Mouse (Mus musculus) liver, embryonic 11.5 days (tissue): ENCODE data around the gene Ccdc107. TPM values are rescaled to one million over a fixed set of nuclear protein-coding genes. Genes with fewer than 3 reads are reported as not detected.

ENCODE experiments used
- ATAC-seq: fragments of 200-750 bp; cut with Nextera tagmentation; replicated peaks from 2 replicates; pipeline ENCODE4 v1.8.0; 2017; ENCODE audit warnings: moderate number of reproducible peaks, mild to moderate bottlenecking, moderate TSS enrichment, moderate library complexity; ENCODE audit not compliant: low FRiP score
- DNase-seq: peaks from one replicate; pipeline ENCODE4 v3.0.0-alpha.2; 2017; ENCODE audit warnings: low spot score
- H3K27ac ChIP-seq: fragments of 300-500 bp; sonication (generic); 2 replicates; pipeline ENCODE4 v1.5.1; 2014; ENCODE audit warnings: mild to moderate bottlenecking, low read depth, low read length, control low read depth
- H3K27me3 ChIP-seq: fragments of 300-500 bp; sonication (generic); replicated peaks from 2 replicates; pipeline ENCODE4 v1.6.1; 2014; ENCODE audit warnings: low read length, mixed read lengths; ENCODE audit not compliant: control insufficient read depth, insufficient read depth
- H3K36me3 ChIP-seq: fragments of 300-500 bp; sonication (generic); 2 replicates; pipeline ENCODE4 v1.6.1; 2014; ENCODE audit warnings: mild to moderate bottlenecking, low read length, moderate library complexity, mixed read lengths; ENCODE audit not compliant: control insufficient read depth, insufficient read depth
- H3K4me1 ChIP-seq: fragments of 300-500 bp; sonication (generic); replicated peaks from 2 replicates; pipeline ENCODE4 v1.6.1; 2014; ENCODE audit warnings: low read length, mixed read lengths; ENCODE audit not compliant: control insufficient read depth, insufficient read depth
- H3K4me2 ChIP-seq: fragments of 300-500 bp; sonication (generic); 2 replicates; pipeline ENCODE4 v1.6.1; 2014; ENCODE audit warnings: mild to moderate bottlenecking, control low read depth, moderate library complexity
- H3K4me3 ChIP-seq: fragments of 300-500 bp; sonication (generic); 2 replicates; pipeline ENCODE4 v1.5.1; 2014; ENCODE audit warnings: low read depth, low read length, control low read depth
- H3K9ac ChIP-seq: fragments of 300-500 bp; sonication (generic); 2 replicates; pipeline ENCODE4 v1.6.1; 2014; ENCODE audit warnings: low read depth, low read length, control low read depth
- H3K9me3 ChIP-seq: fragments of 300-500 bp; sonication (generic); 2 replicates; pipeline ENCODE4 v1.6.1; 2016; ENCODE audit warnings: low read length, inconsistent platforms, mixed read lengths; ENCODE audit not compliant: control insufficient read depth
- WGBS: fragments of 180-500 bp; shearing (Covaris S2); extraction: QIAGEN DNeasy Blood & Tissue Kit; methylation state at CpG from one replicate; pipeline ENCODE4 v1.1.7; 2014; 5-methylcytosine and 5-hydroxymethylcytosine counted together
- polyA plus RNA-seq: library from polyadenylated mRNA; unstranded; fragments of >200 nt; fragmentation: Nextera tagmentation; extraction: Ambion mirVana; gene quantifications from 2 replicates; pipeline ENCODE4 v1.2.1, GENCODE M21; 2014

The Ccdc107 gene
- polyA plus RNA-seq, 1 experiment from 2014 or later, result 60.3 TPM

DNA sequence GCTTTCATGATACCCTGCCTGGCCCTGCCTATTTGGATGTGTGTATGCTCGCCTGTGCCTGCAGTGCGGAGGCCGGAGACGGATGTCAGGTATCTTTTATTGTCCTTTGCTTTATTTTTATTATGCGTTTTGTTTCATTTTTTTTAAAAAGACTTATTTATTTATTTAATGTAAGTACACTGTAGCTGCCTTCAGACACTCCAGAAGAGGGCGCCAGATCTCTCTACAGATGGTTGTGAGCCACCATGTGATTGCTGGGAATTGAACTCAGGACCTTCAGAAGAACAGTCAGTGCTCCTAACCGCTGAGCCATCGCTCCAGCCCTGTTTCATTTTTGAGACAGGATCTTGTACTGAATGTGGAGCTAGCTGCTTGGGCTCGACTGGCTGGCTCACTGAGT is 35.8 kb downstream of the Ccdc107 start:
- WGBS, result 76% methylated on average over 9 of the region's 9 CpGs
- H3K9me3 ChIP-seq, result no peaks in the 10 kb centered on the region
- DNase-seq, result no peak
- H3K4me2 ChIP-seq, result no peak overlapping the region
- peaks cover 10% of the 10 kb centered on the region for H3K4me1 ChIP-seq
- peaks cover 21% of the 10 kb centered on the region for H3K27me3 ChIP-seq
- H3K36me3 ChIP-seq, result peaks cover 23% of the 10 kb centered on the region
- H3K4me3 ChIP-seq, result no peak overlapping the region
- no peak overlapping the region for H3K27ac ChIP-seq
- H3K9ac ChIP-seq, result no peak overlapping the region
- ATAC-seq, result no peak

DNA sequence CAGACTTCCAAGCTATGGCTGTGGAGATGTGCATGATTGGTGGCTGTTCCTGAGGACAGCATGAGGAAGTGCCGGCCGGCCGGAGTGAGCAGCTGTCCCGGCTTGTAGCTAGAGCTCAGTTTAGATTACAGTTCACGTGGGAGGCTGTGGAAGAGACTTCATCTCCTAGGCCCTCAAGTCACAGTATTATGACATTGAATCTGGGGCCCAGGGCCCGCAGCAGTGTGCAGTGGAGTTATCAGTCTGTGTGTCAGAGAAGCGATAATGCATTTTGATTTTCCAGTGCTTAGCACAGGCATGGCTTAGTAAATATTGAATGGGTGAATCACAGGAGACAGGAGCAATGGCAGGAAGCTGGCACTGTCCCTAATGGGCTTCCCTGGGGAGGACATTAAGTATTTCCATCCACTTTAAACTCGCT is 37.4 kb downstream of the Ccdc107 start:
- Histone ChIP-seq H3K27me3 (peaks cover 5% of the 10 kb centered on the region), H3K4me2 (no peak overlapping the region), H3K27ac (peak overlapping the region; percentile 13; the same call in 1 of the 2 replicates), H3K4me3 (no peak overlapping the region), H3K9me3 (no peaks in the 10 kb centered on the region), H3K4me1 (peaks cover 5% of the 10 kb centered on the region), H3K36me3 (peaks cover 37% of the 10 kb centered on the region), H3K9ac (no peak overlapping the region)
- DNase-seq (no peak), ATAC-seq (no peak)
- WGBS, result 51% methylated on average over 8 of the region's 8 CpGs

DNA sequence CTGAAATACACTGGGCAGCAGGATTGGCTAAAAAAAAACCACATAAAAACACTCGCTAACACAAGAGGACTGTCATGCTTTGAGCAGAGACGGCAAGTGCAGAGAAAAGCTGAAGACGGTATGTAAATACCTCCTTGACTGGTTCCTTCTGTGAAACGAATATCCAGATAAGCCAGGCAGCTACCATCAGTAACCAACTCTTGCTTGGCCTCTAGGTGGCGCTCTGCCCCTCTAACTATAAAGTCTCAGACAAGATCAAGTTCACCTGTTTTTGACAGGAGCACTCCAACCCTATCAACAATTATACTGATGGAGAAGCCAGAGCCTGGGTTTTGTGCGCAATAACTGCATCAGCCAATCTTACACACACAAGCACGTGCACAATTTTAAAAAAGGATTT is 37.9 kb downstream of the Ccdc107 start:
- no peaks in the 10 kb centered on the region; the same call in 1 of the 2 replicates for H3K27me3 ChIP-seq
- H3K4me3 ChIP-seq, result no peak overlapping the region
- peaks cover 41% of the 10 kb centered on the region for H3K36me3 ChIP-seq
- ATAC-seq, result no peak; the same call in 1 of the 2 replicates
- DNase-seq, result peak; percentile 61
- no peaks in the 10 kb centered on the region for H3K9me3 ChIP-seq
- H3K4me1 ChIP-seq, result peaks cover 5% of the 10 kb centered on the region
- H3K4me2 ChIP-seq, result no peak overlapping the region
- H3K9ac ChIP-seq, result no peak overlapping the region
- H3K27ac ChIP-seq, result no peak overlapping the region
- 24% methylated on average over 7 of the region's 7 CpGs for WGBS

DNA sequence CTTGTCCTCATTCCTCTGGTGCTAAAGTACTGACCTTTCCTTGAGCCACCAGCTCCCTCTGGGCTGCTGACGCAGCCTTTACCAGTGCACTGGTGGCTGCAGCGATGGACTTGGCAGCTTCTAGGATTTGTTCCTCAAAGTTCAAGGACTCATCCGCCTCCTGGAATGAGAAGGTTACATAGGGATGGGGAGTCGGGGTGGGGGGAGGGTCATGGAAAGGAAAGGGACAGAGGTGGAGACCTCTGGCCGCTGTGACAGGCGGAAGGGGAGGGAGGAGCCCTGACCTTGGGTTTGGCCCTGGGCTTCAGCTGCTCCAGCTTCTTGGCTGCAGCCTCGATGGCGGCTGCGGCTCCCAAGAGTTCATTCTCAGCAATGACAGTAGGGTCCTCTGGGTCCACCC is 40.6 kb downstream of the Ccdc107 start:
- no peak overlapping the region for H3K4me2 ChIP-seq
- ATAC-seq, result no peak
- H3K9me3 ChIP-seq, result no peaks in the 10 kb centered on the region
- H3K9ac ChIP-seq, result no peak overlapping the region
- whole genome bisulfite sequencing, result 87% methylated on average over 9 of the region's 9 CpGs
- H3K36me3 ChIP-seq, result peaks cover 65% of the 10 kb centered on the region
- H3K4me3 ChIP-seq, result no peak overlapping the region
- no peak overlapping the region for H3K27ac ChIP-seq
- H3K4me1 ChIP-seq, result peaks cover 5% of the 10 kb centered on the region
- no peaks in the 10 kb centered on the region for H3K27me3 ChIP-seq
- DNase-seq, result no peak

DNA sequence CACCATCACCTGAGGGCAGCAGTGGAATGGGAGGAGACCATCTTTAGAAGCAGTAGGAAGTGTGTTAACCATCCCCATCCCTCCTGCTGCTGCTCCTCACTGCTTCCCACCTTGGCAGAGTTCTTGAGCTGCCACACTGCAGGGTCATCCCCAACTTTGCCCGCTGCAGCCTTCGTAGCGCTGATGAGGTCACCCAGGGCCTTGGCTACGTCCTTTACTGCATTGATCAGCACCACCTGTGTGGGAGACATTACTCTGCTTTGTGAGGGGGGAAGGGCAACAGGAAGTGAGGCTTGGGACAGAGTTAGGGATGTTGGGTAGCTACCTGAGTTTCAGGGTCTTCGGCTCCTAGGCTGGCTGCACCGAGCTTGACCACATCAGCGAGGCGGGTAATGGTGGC is 42.9 kb downstream of the Ccdc107 start:
- H3K27ac ChIP-seq, result no peak overlapping the region
- ATAC-seq, result no peak
- H3K4me3 ChIP-seq, result no peak overlapping the region
- 92% methylated on average over 8 of the region's 8 CpGs for WGBS
- no peaks in the 10 kb centered on the region for H3K9me3 ChIP-seq
- DNase-seq, result no peak
- H3K9ac ChIP-seq, result no peak overlapping the region
- peaks cover 88% of the 10 kb centered on the region for H3K36me3 ChIP-seq
- H3K27me3 ChIP-seq, result no peaks in the 10 kb centered on the region
- H3K4me2 ChIP-seq, result no peak overlapping the region
- no peaks in the 10 kb centered on the region for H3K4me1 ChIP-seq

DNA sequence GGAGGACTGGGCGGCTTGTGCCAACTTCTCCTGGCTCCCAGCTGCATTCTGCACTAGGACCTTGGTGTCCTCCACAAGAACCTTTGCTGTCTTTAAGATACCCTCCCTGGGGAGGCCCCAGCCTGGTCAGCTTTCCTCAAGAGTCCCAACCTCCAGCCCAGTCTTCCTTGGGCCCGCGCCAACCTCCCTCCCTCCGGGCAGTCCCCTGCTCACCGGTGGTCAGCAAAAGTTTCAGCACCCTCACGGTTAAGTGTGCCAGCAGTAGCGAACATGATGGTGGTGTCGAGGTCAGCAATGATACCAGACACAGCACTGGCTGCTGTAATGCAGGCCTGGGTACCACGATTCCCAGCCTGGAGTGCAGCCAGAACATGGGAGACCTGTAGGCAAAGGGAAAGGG is 43.3 kb downstream of the Ccdc107 start:
- no peak for DNase-seq
- no peaks in the 10 kb centered on the region for H3K9me3 ChIP-seq
- no peak for ATAC-seq
- H3K4me2 ChIP-seq, result no peak overlapping the region
- H3K27me3 ChIP-seq, result no peaks in the 10 kb centered on the region
- H3K4me3 ChIP-seq, result no peak overlapping the region
- no peak overlapping the region for H3K9ac ChIP-seq
- WGBS, result 93% methylated on average over 9 of the region's 9 CpGs
- H3K27ac ChIP-seq, result no peak overlapping the region
- H3K4me1 ChIP-seq, result no peaks in the 10 kb centered on the region
- peaks cover 92% of the 10 kb centered on the region for H3K36me3 ChIP-seq

DNA sequence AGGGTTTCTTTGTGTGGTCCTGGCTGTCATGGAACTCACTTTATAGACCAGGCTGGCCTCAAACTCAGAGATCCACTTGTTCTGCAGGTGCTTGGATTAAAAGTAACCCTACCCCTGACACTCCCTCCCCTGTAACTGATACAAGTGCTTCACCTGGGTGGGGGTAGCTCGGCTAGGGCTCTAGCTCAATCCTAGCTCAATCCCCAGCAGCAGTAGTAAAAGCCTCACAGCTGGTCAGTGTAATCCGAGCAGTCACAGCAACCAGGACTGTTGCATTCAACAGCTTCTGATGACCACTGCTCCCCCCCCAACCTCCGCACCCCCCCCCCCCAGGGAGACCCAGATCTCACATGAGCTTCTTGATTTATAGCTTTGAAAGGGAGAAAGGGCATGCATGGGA is 49.3 kb downstream of the Ccdc107 start:
- no peak overlapping the region for H3K4me3 ChIP-seq
- no peaks in the 10 kb centered on the region for H3K4me1 ChIP-seq
- peaks cover 88% of the 10 kb centered on the region for H3K36me3 ChIP-seq
- no peak for DNase-seq
- no peaks in the 10 kb centered on the region for H3K27me3 ChIP-seq
- no peak overlapping the region for H3K9ac ChIP-seq
- H3K27ac ChIP-seq, result no peak overlapping the region
- ATAC-seq, result no peak
- H3K9me3 ChIP-seq, result no peaks in the 10 kb centered on the region
- WGBS, result 88% methylated on average over 3 of the region's 3 CpGs
- no peak overlapping the region for H3K4me2 ChIP-seq

Other genes starting within 250 kb of the Ccdc107 start
- 0.25 and 0.29 TPM in 2 replicates for gene Atp8b5, start 225.7 kb upstream of the Ccdc107 start, polyA plus RNA-seq
- 1.4 and 2.0 TPM in 2 replicates for gene Rusc2, start 110.9 kb upstream of the Ccdc107 start, polyA plus RNA-seq
- not detected in 2 replicates for gene Fam166b, start 63.8 kb upstream of the Ccdc107 start, polyA plus RNA-seq
- 4.3 TPM in 2 replicates for gene Tesk1, start 51.0 kb upstream of the Ccdc107 start, polyA plus RNA-seq
- gene Cd72, start 38.3 kb upstream of the Ccdc107 start, polyA plus RNA-seq, result 1.2 and 1.3 TPM in 2 replicates
- not detected in 2 replicates for gene Sit1, start 9.2 kb upstream of the Ccdc107 start, polyA plus RNA-seq
- 45.1 and 46.1 TPM in 2 replicates for gene Arhgef39, start 6.8 kb downstream of the Ccdc107 start, polyA plus RNA-seq
- 1.5 and 2.0 TPM in 2 replicates for gene Car9, start 14.1 kb downstream of the Ccdc107 start, polyA plus RNA-seq
- gene Tpm2, start 30.9 kb downstream of the Ccdc107 start, polyA plus RNA-seq, result 46.4 and 51.2 TPM in 2 replicates
- gene Creb3, start 69.4 kb downstream of the Ccdc107 start, polyA plus RNA-seq, result 29.6 and 31.3 TPM in 2 replicates
- 66.4 and 68.4 TPM in 2 replicates for gene Tln1, start 69.8 kb downstream of the Ccdc107 start, polyA plus RNA-seq
- gene Rgp1, start 85.8 kb downstream of the Ccdc107 start, polyA plus RNA-seq, result 18.4 and 22.9 TPM in 2 replicates
- gene Gba2, start 86.0 kb downstream of the Ccdc107 start, polyA plus RNA-seq, result 18.8 and 20.3 TPM in 2 replicates
- 0.75 and 2.2 TPM in 2 replicates for gene Msmp, start 91.6 kb downstream of the Ccdc107 start, polyA plus RNA-seq
- gene Npr2, start 139.0 kb downstream of the Ccdc107 start, polyA plus RNA-seq, result 3.2 and 4.5 TPM in 2 replicates
- gene Spag8, start 160.7 kb downstream of the Ccdc107 start, polyA plus RNA-seq, result 0.30 and 1.5 TPM in 2 replicates
- gene Hint2, start 163.6 kb downstream of the Ccdc107 start, polyA plus RNA-seq, result 87.8 and 88.0 TPM in 2 replicates
- 0.84 and 1.1 TPM in 2 replicates for gene Tmem8b, start 176.1 kb downstream of the Ccdc107 start, polyA plus RNA-seq
- 2.2 and 2.3 TPM in 2 replicates for gene Fam221b, start 176.2 kb downstream of the Ccdc107 start, polyA plus RNA-seq
- not detected in 2 replicates for gene Olfr70, start 207.9 kb downstream of the Ccdc107 start, polyA plus RNA-seq
- gene Olfr71, start 217.4 kb downstream of the Ccdc107 start, polyA plus RNA-seq, result not detected in 2 replicates
- 0.25 and 0.45 TPM in 2 replicates for gene Hrct1, start 234.3 kb downstream of the Ccdc107 start, polyA plus RNA-seq
- 0.13 TPM in 1 of 2 replicates, not detected in the other for gene Spaar, start 237.1 kb downstream of the Ccdc107 start, polyA plus RNA-seq